Mouse (Mus musculus) heart, embryonic 11.5 days (tissue): ENCODE results near the gene Glb1. TPM values are rescaled to one million over a fixed set of nuclear protein-coding genes. Genes with fewer than 3 reads are reported as not detected.

Experiments used
- ATAC-seq: fragments of 200-750 bp; cut with Nextera tagmentation; replicated peaks from 2 replicates; pipeline ENCODE4 v1.8.0; 2017; ENCODE audit warnings: moderate library complexity; ENCODE audit not compliant: insufficient number of reproducible peaks, low FRiP score, low TSS enrichment
- H3K27ac ChIP-seq: fragments of 300-500 bp; sonication (generic); 2 replicates; pipeline ENCODE4 v1.5.1; 2014; ENCODE audit warnings: mild to moderate bottlenecking, low read depth, low read length
- H3K27me3 ChIP-seq: fragments of 300-500 bp; sonication (generic); 2 replicates; pipeline ENCODE4 v1.6.1; 2014; ENCODE audit warnings: mild to moderate bottlenecking, low read length, mixed read lengths; ENCODE audit not compliant: control insufficient read depth, insufficient read depth
- H3K36me3 ChIP-seq: fragments of 300-500 bp; sonication (generic); 2 replicates; pipeline ENCODE4 v1.6.1; 2014; ENCODE audit warnings: mild to moderate bottlenecking, low read length, moderate library complexity, mixed read lengths; ENCODE audit not compliant: control insufficient read depth, insufficient read depth
- H3K4me1 ChIP-seq: fragments of 300-500 bp; sonication (generic); 2 replicates; pipeline ENCODE4 v1.6.1; 2014; ENCODE audit warnings: low read length; ENCODE audit not compliant: control insufficient read depth, insufficient read depth
- H3K4me2 ChIP-seq: fragments of 300-500 bp; sonication (generic); 2 replicates; pipeline ENCODE4 v1.6.1; 2014; ENCODE audit warnings: mild to moderate bottlenecking, moderate library complexity
- H3K4me3 ChIP-seq: fragments of 300-500 bp; sonication (generic); 2 replicates; pipeline ENCODE4 v1.5.1; 2014; ENCODE audit warnings: low read depth, low read length
- H3K9ac ChIP-seq: fragments of 300-500 bp; sonication (generic); 2 replicates; pipeline ENCODE4 v1.6.1; 2014; ENCODE audit warnings: mild to moderate bottlenecking, low read depth, low read length, moderate library complexity
- H3K9me3 ChIP-seq: fragments of 300-500 bp; sonication (generic); replicated peaks from 2 replicates; pipeline ENCODE4 v1.6.1; 2016; ENCODE audit warnings: low read length; ENCODE audit not compliant: control insufficient read depth
- WGBS: fragments of 180-500 bp; shearing (Covaris S2); extraction: QIAGEN DNeasy Blood & Tissue Kit; methylation state at CpG from one replicate; pipeline ENCODE4 v1.1.7; 2014; ENCODE audit not compliant: insufficient replicate concordance; 5-methylcytosine and 5-hydroxymethylcytosine counted together
- polyA plus RNA-seq: library from polyadenylated mRNA; unstranded; fragments of >200 nt; fragmentation: Nextera tagmentation; extraction: Ambion mirVana; gene quantifications from 2 replicates; pipeline ENCODE4 v1.2.1, GENCODE M21; 2014

The Glb1 gene
- polyA plus RNA-seq, 1 experiment from 2014 or later: 39.6 TPM

DNA sequence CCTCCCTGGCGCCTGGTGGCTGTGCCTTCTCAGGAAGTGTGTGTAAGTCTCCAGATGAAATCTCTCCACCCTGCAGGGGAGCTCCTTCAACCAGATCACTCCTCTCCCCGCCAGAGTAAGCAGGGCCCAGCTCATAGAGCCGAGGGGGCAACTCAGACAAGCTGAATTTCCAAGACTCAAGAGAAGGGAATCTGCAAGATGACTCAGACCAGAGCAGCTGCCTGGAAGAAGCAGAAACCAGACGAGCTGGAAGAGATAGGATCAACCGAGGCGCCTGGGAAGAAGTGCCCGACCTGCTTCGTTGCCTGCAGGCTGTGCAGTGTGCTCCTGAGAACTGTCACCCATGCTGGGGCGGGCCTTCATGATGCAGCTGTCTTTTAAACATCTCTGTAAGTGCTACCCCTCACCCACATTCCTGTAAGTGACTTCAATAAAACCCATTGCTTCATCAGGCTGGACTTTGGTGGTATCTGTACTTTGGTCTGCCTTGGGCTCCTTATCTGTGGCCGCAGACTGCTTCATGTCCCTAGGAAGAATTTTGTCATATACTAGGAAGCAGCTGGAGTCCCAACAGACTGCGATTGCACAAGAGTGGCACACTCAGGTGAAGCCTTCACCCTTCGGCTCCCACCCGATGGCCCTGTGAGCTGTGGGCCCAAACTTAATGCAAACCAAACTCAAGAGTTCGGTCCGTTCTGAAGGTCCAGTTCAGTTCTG, 102.0 kb downstream of the Glb1 start:
- H3K27ac ChIP-seq: no peak overlapping the region
- ATAC-seq: no peak
- H3K9me3 ChIP-seq: no peaks in the 10 kb centered on the region
- H3K9ac ChIP-seq: peak overlapping the region; percentile 29
- H3K4me2 ChIP-seq: peak overlapping the region; percentile 19; the same call in 1 of the 2 replicates
- WGBS: 37% methylated on average over 15 of the region's 15 CpGs
- no peaks in the 10 kb centered on the region for H3K36me3 ChIP-seq
- no peak overlapping the region for H3K4me3 ChIP-seq
- H3K4me1 ChIP-seq: peaks cover 7% of the 10 kb centered on the region
- no peaks in the 10 kb centered on the region for H3K27me3 ChIP-seq

DNA sequence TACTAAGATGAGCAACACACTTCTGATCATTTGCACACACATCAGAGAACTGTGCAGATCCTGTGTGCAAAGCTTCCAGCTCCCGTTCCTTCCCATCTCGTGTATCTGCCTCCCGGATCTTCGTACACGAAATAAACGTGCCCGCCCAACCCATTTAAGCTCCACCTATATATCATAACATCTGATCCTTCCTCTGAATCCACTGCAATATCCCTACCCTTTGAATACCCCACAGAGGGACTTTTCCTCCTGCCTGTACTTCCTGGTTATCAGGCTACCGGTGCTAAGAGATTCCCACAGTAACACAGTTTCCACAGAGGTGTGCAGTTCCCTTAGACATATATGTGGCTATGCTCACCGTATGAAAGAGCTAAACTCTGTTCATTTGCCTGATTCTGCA, 103.9 kb downstream of the Glb1 start, which contains the start of gene Ccr4:
TSS of gene Ccr4 (minus strand) at position 101 of the 400 bp plus-strand sequence.
- H3K4me1 ChIP-seq: peaks cover 7% of the 10 kb centered on the region
- 85% methylated on average over 9 of the region's 9 CpGs for WGBS
- no peak within 1 kb of the TSS for H3K9ac ChIP-seq
- no peak within 1 kb of the TSS for H3K27ac ChIP-seq
- H3K4me3 ChIP-seq: no peak within 1 kb of the TSS
- ATAC-seq: no peak
- no peaks in the 10 kb centered on the region for H3K9me3 ChIP-seq
- no peak within 1 kb of the TSS for H3K4me2 ChIP-seq
- H3K36me3 ChIP-seq: no peaks in the 10 kb centered on the region
- no peaks in the 10 kb centered on the region for H3K27me3 ChIP-seq

- WGBS: 67% methylated on average over 4 of the region's 4 CpGs
- H3K4me2 ChIP-seq: no peak overlapping the region
- H3K27ac ChIP-seq: no peak overlapping the region
- H3K4me1 ChIP-seq: peaks cover 7% of the 10 kb centered on the region
- ATAC-seq: no peak
- no peaks in the 10 kb centered on the region for H3K9me3 ChIP-seq
- no peak overlapping the region for H3K9ac ChIP-seq
- H3K4me3 ChIP-seq: no peak overlapping the region
- no peaks in the 10 kb centered on the region for H3K36me3 ChIP-seq
- no peaks in the 10 kb centered on the region for H3K27me3 ChIP-seq
These were observed 105.7 kb downstream of the Glb1 start for GRCm38 (mm10) chr9:114506564-114506963.

DNA sequence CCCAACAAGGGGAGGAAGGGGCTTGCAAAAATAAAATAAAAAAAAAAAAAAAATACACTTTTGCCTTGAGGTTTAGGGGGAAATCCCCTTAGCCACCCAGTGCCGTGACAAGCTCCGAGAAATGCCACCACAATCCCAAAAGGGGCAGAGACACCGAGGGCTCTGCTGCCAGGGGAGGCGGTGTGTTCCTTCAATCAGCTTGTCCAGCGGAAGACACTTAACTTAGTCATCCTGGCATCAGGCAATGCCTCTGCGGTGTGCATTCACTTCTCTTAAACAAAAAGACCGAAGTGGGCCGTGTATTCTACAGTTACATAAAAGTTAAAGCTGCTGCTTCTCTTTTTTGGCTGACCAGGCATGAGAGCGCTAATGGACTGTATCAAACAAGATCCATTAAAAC, 106.5 kb downstream of the Glb1 start:
- WGBS: 88% methylated on average over 9 of the region's 9 CpGs
- H3K9me3 ChIP-seq: no peaks in the 10 kb centered on the region
- H3K27me3 ChIP-seq: no peaks in the 10 kb centered on the region
- H3K36me3 ChIP-seq: peaks cover 2% of the 10 kb centered on the region; the same call in 1 of the 2 replicates
- ATAC-seq: no peak
- H3K4me1 ChIP-seq: peaks cover 7% of the 10 kb centered on the region
- H3K4me2 ChIP-seq: no peak overlapping the region
- no peak overlapping the region for H3K27ac ChIP-seq
- no peak overlapping the region for H3K4me3 ChIP-seq
- H3K9ac ChIP-seq: no peak overlapping the region

- Histone ChIP-seq H3K4me1 (no peaks in the 10 kb centered on the region), H3K9ac (no peak overlapping the region), H3K4me3 (no peak overlapping the region), H3K27ac (no peak overlapping the region), H3K27me3 (no peaks in the 10 kb centered on the region), H3K36me3 (peaks cover 20% of the 10 kb centered on the region), H3K9me3 (peaks cover 7% of the 10 kb centered on the region), H3K4me2 (no peak overlapping the region)
- 89% methylated on average over 9 of the region's 9 CpGs for WGBS
- ATAC-seq: no peak
These were observed 108.9 kb downstream of the Glb1 start for GRCm38 (mm10) chr9:114509785-114510184.

GRCm38 (mm10) chr9:114512831-114513230, 112.0 kb downstream of the Glb1 start:
- Histone ChIP-seq H3K4me2 (no peak overlapping the region), H3K4me1 (peaks cover 11% of the 10 kb centered on the region), H3K9me3 (peaks cover 7% of the 10 kb centered on the region), H3K4me3 (no peak overlapping the region), H3K27me3 (no peaks in the 10 kb centered on the region), H3K36me3 (peaks cover 20% of the 10 kb centered on the region), H3K27ac (no peak overlapping the region), H3K9ac (no peak overlapping the region)
- WGBS: 94% methylated on average over 21 of the region's 21 CpGs
- ATAC-seq: no peak

- Histone ChIP-seq H3K9ac (peak within 1 kb of the TSS; percentile 7; the same call in 1 of the 2 replicates), H3K36me3 (peaks cover 20% of the 10 kb centered on the region), H3K27ac (0 out of 2 replicates have a peak within 1 kb of the TSS, but pooled peaks have one; percentile 19), H3K4me2 (peak within 1 kb of the TSS; percentile 33), H3K27me3 (no peaks in the 10 kb centered on the region), H3K9me3 (peaks cover 7% of the 10 kb centered on the region), H3K4me3 (no peak within 1 kb of the TSS), H3K4me1 (peaks cover 11% of the 10 kb centered on the region)
- 54% methylated on average over 11 of the region's 11 CpGs for WGBS
- no peak for ATAC-seq
These were observed 114.5 kb downstream of the Glb1 start, which contains the start of gene C130032M10Rik for GRCm38 (mm10) chr9:114515364-114515763. Gene C130032M10Rik (plus strand): TSS chr9:114515697.

- ATAC-seq: no peak
- 74% methylated on average over 13 of the region's 13 CpGs for WGBS
- H3K9ac ChIP-seq: 0 out of 2 replicates have a peak overlapping the region, but pooled peaks have one; percentile 50
- H3K4me2 ChIP-seq: no peak overlapping the region
- peaks cover 11% of the 10 kb centered on the region for H3K4me1 ChIP-seq
- peaks cover 3% of the 10 kb centered on the region; the same call in 1 of the 2 replicates for H3K9me3 ChIP-seq
- no peak overlapping the region for H3K27ac ChIP-seq
- H3K4me3 ChIP-seq: no peak overlapping the region
- no peaks in the 10 kb centered on the region for H3K27me3 ChIP-seq
- H3K36me3 ChIP-seq: peaks cover 12% of the 10 kb centered on the region
These were observed 117.1 kb downstream of the Glb1 start for GRCm38 (mm10) chr9:114517924-114518497.
